Mouse (Mus musculus): ENCODE data around the gene Pgp.
A peak's percentile ranks its signal among the peaks of the same experiment; 100 is the strongest.
"Not testable (repeated sequence)": the region's sequence is repeated elsewhere in the genome, so short reads cannot be mapped to it uniquely, and the experiment has no call there.

Pgp gene

GRCm38 (mm10) chr17:24455523-24456206, 14.5 kb upstream of the Pgp start:
- DNase-seq (ENCODE audit: low read depth, low spot score), result not testable (repeated sequence)

DNA sequence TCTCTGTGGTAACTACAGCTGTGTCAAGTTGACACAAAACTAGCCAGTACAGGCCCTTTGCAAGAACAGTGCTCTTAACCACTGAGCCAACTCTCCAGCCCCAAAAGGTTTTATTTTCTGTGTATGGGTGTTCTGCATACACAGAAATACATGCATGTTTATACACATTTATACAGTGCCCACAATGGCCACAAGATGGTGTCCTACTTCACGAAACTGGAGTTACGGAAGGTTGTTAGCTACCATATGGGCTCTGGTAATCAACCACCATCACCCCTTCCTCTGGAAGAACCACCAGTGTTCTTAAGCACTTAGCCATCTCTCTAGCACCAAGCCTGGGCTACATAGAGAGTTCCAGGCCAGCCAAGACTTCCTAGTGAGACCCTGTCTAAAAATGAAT, 8.6 kb upstream of the Pgp start:
- DNase-seq (ENCODE audit: low read depth, low spot score), result no peak

- DNase-seq (ENCODE audit: low read depth, low spot score), result no peak
Observed at GRCm38 (mm10) chr17:24462932-24463331, 7.3 kb upstream of the Pgp start.

- no peak for DNase-seq (ENCODE audit: low read depth, low spot score)
Observed at GRCm38 (mm10) chr17:24463374-24464133, 6.6 kb upstream of the Pgp start.

GRCm38 (mm10) chr17:24468636-24469246, 1.5 kb upstream of the Pgp start:
- no peak for DNase-seq (ENCODE audit: low read depth, low spot score)

GRCm38 (mm10) chr17:24469336-24469909, 769 bp upstream of the Pgp start:
- no peak for DNase-seq (ENCODE audit: low read depth, low spot score)

GRCm38 (mm10) chr17:24470701-24471527, 722 bp downstream of the Pgp start:
- DNase-seq (ENCODE audit: low read depth, low spot score), result no peak

GRCm38 (mm10) chr17:24472512-24472911, 2.3 kb downstream of the Pgp start:
- DNase-seq (ENCODE audit: low read depth, low spot score), result peak; percentile 93

GRCm38 (mm10) chr17:24473612-24474275, 3.6 kb downstream of the Pgp start, which contains the start of gene Bricd5:
Bricd5 (plus strand) TSS chr17:24473884.
- no peak for DNase-seq (ENCODE audit: low read depth, low spot score)

- no peak for DNase-seq (ENCODE audit: low read depth, low spot score)
Observed at GRCm38 (mm10) chr17:24474557-24474956, 4.4 kb downstream of the Pgp start.

DNA sequence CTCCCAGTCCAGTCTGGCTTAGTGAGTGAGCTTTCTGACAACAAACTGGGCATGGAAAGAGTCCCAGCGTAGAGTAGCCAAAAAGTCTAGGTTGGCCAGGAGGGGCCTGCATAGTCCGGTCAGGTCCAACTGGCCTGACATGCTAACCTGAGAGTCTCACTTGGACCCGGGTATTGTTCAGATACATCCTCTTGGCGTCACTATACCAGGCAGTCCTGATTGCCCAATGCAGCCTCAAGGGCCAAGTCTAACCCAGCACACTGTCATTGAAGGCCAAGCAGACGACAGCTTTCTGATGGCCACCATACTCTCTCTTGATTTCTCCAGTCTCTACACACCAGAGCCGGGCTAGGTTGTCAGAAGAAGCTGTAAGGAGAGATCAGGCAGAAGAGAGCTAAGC, 5.4 kb downstream of the Pgp start:
- no peak for DNase-seq (ENCODE audit: low read depth, low spot score)

- DNase-seq (ENCODE audit: low read depth, low spot score), result no peak
Observed at GRCm38 (mm10) chr17:24476022-24476776, 6.0 kb downstream of the Pgp start.

- DNase-seq (ENCODE audit: low read depth, low spot score), result no peak
Observed at GRCm38 (mm10) chr17:24477053-24477984, 7.1 kb downstream of the Pgp start.

DNA sequence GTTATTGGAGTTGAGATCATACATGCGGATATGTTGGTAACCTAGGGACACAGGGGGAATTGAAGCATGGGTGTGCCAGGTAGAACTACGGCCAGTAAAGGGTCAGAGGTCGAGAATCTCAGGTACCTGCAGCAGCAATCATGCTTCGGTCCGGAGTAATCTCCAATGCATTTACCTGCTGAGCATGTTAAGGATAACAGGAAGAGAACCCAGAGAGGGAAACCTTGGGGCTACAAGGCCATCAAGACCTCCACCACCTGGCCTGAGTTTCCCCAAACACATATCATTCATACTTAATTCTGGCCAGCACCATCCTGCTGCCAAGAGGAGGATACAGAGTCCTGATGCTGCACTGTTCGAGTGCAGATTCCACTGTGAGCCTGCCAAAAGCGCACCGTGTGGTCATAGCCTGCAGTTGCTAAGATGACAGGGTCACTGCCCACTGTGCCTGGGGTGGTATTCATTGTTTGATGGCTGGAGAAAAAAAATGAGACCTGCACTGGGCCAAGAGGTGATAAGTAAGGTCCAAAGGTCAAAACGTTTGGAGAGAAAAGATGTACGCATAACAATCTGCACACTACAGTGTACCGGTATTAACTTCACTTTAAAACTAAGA, 7.9 kb downstream of the Pgp start:
- no peak for DNase-seq (ENCODE audit: low read depth, low spot score)

- DNase-seq (ENCODE audit: low read depth, low spot score), result peak; percentile 95
Observed at GRCm38 (mm10) chr17:24478663-24479380, 8.6 kb downstream of the Pgp start, which contains the start of gene Mlst8. Mlst8 (minus strand) TSS chr17:24479078.

DNA sequence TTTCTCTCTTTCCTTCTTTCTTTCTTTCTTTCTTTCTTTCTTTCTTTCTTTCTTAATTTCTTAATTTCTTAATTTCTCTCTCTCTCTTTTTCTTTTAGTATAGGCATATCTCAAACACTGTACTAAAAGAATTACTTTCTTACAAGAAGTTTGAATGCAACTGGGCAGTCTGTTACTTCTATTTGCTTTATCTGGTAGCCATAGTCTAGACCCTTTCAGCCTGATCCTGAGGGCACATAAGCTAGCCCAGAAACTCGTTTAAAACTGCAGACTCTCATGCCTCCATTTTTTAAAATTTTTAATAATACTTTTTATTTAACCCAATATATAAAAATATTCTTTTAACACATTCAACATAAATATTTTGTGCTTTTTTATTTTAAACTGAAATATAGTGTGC, 9.2 kb downstream of the Pgp start:
- DNase-seq (ENCODE audit: low read depth, low spot score), result no peak

DNA sequence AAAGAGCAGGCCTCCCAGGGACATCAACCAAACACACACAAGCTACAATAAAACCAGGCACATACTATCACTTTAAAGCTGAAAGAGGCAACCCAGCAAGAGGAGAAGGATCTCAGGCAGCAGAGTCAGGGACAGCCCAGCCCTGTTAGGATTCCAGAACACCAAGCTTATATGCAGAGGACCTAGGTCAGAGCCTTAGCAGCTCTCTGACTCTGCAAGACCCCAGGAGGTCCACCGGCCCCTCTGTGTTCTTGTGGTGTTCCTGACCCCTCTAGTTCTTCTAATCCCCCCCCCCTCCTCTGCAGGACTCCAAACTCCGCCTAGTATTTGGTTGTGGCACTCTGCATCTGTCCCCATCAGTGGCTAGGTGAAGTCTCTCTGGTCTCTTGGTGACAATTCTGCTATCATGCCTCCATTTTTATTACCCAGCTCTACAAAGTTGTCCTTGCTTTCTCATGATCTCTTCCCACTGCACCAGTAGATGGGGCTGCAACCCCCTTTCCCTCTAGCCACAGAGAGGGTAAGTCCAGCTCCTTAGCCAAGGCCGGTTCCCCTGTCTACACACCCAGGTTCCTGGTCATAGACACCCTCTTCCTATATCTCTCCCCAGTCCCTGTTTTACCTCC, 10.1 kb downstream of the Pgp start:
- no peak for DNase-seq (ENCODE audit: low read depth, low spot score)
